Mouse (Mus musculus) forebrain, embryonic 10.5 days (tissue): ENCODE data around the gene Mslnl. TPM values are rescaled to one million over a fixed set of nuclear protein-coding genes. Genes with fewer than 3 reads are reported as not detected.

Experiments
- DNase-seq: peaks from one replicate; pipeline ENCODE4 v3.0.0-alpha.2; 2017; ENCODE audit warnings: low spot score; ENCODE audit errors: extremely low spot score
- H3K27ac ChIP-seq: fragments of 300-500 bp; sonication (generic); 2 replicates; pipeline ENCODE4 v1.5.1; 2016; ENCODE audit warnings: mild to moderate bottlenecking
- H3K27me3 ChIP-seq: fragments of 300-500 bp; sonication (generic); 2 replicates; pipeline ENCODE4 v1.6.1; 2016; ENCODE audit warnings: mild to moderate bottlenecking; ENCODE audit not compliant: poor library complexity, severe bottlenecking
- H3K36me3 ChIP-seq: fragments of 300-500 bp; sonication (generic); replicated peaks from 2 replicates; pipeline ENCODE4 v1.6.1; 2016; ENCODE audit warnings: mild to moderate bottlenecking, moderate library complexity
- H3K4me1 ChIP-seq: fragments of 300-500 bp; sonication (generic); 2 replicates; pipeline ENCODE4 v1.6.1; 2016
- H3K4me3 ChIP-seq: fragments of 300-500 bp; sonication (generic); 2 replicates; pipeline ENCODE4 v1.5.1; 2016; ENCODE audit warnings: mild to moderate bottlenecking, moderate library complexity
- H3K9me3 ChIP-seq: fragments of 300-500 bp; sonication (generic); 2 replicates; pipeline ENCODE4 v1.6.1; 2016; ENCODE audit warnings: mild to moderate bottlenecking, moderate library complexity
- WGBS: fragments of 180-500 bp; shearing (Covaris S2); methylation state at CpG from one replicate; pipeline ENCODE4 v1.1.7; 2016; 5-methylcytosine and 5-hydroxymethylcytosine counted together
- microRNA-seq: library from miRNA; unstranded; fragments of <30 nt; microRNA quantifications from one replicate; pipeline ENCODE4, GENCODE M21; 2017
- polyA plus RNA-seq: library from polyadenylated mRNA; unstranded; fragments of >200 nt; fragmentation: Nextera tagmentation; extraction: Ambion mirVana; gene quantifications from 2 replicates; pipeline ENCODE4 v1.2.1, GENCODE M21; 2016

Mslnl gene
- polyA plus RNA-seq, 1 experiment from 2014 or later, result not detected

DNA sequence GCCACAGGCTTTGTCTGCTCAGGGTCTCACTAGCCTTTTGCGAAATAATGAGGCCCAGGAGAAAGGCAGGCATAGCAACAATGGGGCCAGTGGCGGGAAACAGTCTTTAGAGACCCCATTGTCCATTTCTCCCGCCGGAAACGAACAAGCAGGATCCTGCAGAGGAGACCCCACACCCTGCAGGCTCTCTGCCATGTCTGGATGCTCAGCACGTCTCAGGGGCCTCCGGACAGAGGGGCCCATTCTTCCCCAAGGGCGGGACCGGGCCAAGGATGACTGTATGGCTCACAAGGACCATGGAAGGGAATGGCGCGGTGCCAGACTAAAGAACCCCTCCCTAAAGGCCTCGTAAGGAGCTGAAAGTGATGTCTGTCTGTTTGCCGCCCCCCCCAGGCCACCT, 58.4 kb downstream of the Mslnl start:
- H3K27ac ChIP-seq, result peak overlapping the region; percentile 93
- H3K4me3 ChIP-seq, result peak overlapping the region; percentile 78
- H3K27me3 ChIP-seq, result no peaks in the 10 kb centered on the region
- H3K36me3 ChIP-seq, result peaks cover 42% of the 10 kb centered on the region
- no peaks in the 10 kb centered on the region for H3K9me3 ChIP-seq
- peak; percentile 63 for DNase-seq
- peaks cover 77% of the 10 kb centered on the region for H3K4me1 ChIP-seq
- 32% methylated on average over 13 of the region's 13 CpGs for WGBS

DNA sequence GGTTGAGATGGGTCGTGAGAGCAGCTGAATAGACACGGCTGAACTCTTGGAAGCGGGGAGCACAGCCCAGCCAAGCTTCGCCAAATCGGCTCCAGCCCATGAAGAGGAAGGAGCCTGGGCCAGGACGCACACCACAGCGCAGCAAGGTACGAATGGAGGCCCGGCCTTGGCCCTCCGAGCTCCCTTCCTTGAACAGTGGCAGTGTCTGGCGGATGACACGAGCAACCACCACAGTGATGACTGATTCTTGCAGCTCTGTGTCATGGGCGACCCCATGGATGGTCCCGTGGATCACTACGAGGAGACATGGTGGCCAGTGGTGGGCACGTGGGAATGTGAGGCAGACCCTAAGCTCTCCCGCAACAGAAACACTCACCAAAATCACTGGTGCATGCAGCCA, 59.2 kb downstream of the Mslnl start:
- peaks cover 77% of the 10 kb centered on the region for H3K4me1 ChIP-seq
- H3K36me3 ChIP-seq, result peaks cover 34% of the 10 kb centered on the region
- peak overlapping the region; percentile 78 for H3K4me3 ChIP-seq
- H3K27me3 ChIP-seq, result no peaks in the 10 kb centered on the region
- H3K27ac ChIP-seq, result peak overlapping the region; percentile 93
- H3K9me3 ChIP-seq, result no peaks in the 10 kb centered on the region
- no peak for DNase-seq
- 63% methylated on average over 17 of the region's 17 CpGs for WGBS

DNA sequence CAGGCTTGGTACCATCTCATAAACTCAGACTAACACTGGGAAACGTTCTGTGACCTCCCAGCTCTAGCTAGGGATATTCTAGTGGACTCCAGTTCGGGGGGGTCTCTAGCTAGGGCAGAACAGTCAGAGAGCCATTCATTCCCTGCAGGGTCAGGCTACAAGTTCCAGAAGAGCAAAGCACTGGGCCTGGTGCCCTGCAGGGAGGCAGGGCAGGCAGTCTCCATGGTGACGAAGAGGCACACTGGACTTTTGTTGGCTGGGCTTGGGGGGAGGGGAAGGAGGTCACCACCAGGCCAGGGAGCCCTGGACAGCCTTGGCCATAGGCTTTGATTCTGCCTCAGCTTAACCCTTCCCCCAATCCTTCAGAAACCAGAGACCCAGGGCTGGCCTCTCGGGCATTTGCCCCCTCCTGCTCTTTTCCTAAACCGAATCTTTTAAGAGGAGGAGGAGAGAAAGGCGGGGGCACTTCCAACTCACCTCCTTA, 59.8 kb downstream of the Mslnl start, which contains the start of gene AC134908.4:
AC134908.4 (minus strand) TSS at position 51 of the 484 bp plus-strand sequence.
- no peaks in the 10 kb centered on the region for H3K9me3 ChIP-seq
- peaks cover 30% of the 10 kb centered on the region for H3K36me3 ChIP-seq
- H3K27me3 ChIP-seq, result no peaks in the 10 kb centered on the region
- 1% methylated on average over 6 of the region's 6 CpGs for WGBS
- DNase-seq, result peak; percentile 90
- peaks cover 74% of the 10 kb centered on the region for H3K4me1 ChIP-seq
- H3K27ac ChIP-seq, result peak within 1 kb of the TSS; percentile 93
- H3K4me3 ChIP-seq, result peak within 1 kb of the TSS; percentile 78

DNA sequence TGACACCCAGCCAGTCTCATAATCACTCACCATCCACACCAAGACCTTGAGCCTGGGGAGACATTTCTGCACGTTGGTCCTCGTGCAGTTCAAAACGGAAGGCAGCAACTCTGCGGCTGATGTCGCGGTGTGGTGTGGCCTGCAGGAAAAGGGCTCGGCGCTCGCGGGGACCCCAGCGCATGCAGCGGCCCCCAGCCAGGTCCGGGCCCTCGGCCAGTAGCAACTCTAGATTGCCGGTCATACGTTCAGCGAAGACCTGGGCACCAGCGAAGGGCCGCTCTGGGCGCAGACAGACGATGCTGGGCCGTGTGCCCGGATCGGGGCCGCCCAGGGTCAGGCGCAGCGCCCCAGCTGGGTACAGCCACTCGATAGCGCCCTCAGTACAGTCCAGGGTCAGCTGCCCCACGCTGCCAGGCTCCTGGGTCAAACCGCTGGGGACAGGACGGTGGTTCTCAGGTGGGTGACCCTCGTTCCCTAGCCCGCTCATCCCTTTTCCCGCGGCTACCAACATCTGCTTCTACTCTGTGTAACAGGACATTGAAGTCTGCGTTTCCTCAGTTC, 60.4 kb downstream of the Mslnl start:
- peak; percentile 38 for DNase-seq
- Histone ChIP-seq H3K4me3 (peak overlapping the region; percentile 78), H3K4me1 (peaks cover 71% of the 10 kb centered on the region), H3K27ac (peak overlapping the region; percentile 93), H3K9me3 (no peaks in the 10 kb centered on the region), H3K27me3 (peaks cover 1% of the 10 kb centered on the region), H3K36me3 (peaks cover 27% of the 10 kb centered on the region)
- WGBS, result under 1% methylated on average over 37 of the region's 37 CpGs

DNA sequence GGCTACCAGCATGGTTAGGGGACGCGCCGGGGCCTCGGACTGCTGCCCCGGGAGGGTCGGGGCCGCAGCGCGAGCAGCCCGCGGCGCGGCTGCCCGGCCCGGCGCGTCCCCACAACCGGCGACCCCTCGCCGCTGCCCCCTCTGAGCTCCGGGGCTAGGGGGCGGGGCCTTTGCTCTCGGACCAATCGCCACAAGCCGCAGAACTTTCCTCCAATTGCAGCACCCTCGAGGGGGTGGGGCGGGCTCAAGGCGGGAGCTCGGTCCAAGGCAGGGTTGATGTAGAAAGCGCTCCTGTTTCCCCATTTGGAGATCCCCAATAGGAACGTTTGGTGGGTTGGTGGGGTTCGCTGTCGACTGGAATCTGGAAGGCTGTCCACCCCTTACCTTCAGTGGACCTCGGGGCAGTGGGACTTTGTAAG, 61.1 kb downstream of the Mslnl start, which contains the start of gene Metrn:
Metrn (minus strand) TSS at position 186 of the 419 bp plus-strand sequence.
- WGBS, result under 1% methylated on average over 35 of the region's 35 CpGs
- peaks cover 65% of the 10 kb centered on the region for H3K4me1 ChIP-seq
- no peaks in the 10 kb centered on the region for H3K9me3 ChIP-seq
- peaks cover 8% of the 10 kb centered on the region for H3K27me3 ChIP-seq
- peak within 1 kb of the TSS; percentile 78 for H3K4me3 ChIP-seq
- DNase-seq, result peak; percentile 95
- peaks cover 27% of the 10 kb centered on the region for H3K36me3 ChIP-seq
- H3K27ac ChIP-seq, result peak within 1 kb of the TSS; percentile 93

Small RNA genes lying within 50 kb of the gene (microRNA-seq; reads per million reads assigned to microRNA genes)
- gene Gm25083 (not detected), gene Mir6966 (not detected)

Other genes starting within 250 kb of the Mslnl start
- 0.10 TPM in 1 of 2 replicates, not detected in the other for gene Sstr5, start 238.8 kb upstream of the Mslnl start, polyA plus RNA-seq
- gene Sox8, start 165.4 kb upstream of the Mslnl start, polyA plus RNA-seq, result 10.9 and 12.1 TPM in 2 replicates
- 22.0 and 24.0 TPM in 2 replicates for gene Lmf1, start 157.0 kb upstream of the Mslnl start, polyA plus RNA-seq
- gene Gng13, start 18.9 kb upstream of the Mslnl start, polyA plus RNA-seq, result 0.57 and 0.59 TPM in 2 replicates
- gene Chtf18, start 8.6 kb upstream of the Mslnl start, polyA plus RNA-seq, result 64.0 and 74.5 TPM in 2 replicates
- gene Rpusd1, start 8.4 kb upstream of the Mslnl start, polyA plus RNA-seq, result 22.0 and 24.2 TPM in 2 replicates
- not detected in 2 replicates for gene Msln, start 18.3 kb downstream of the Mslnl start, polyA plus RNA-seq
- 24.9 and 26.1 TPM in 2 replicates for gene Narfl, start 37.7 kb downstream of the Mslnl start, polyA plus RNA-seq
- 74.4 and 76.0 TPM in 2 replicates for gene Haghl, start 49.6 kb downstream of the Mslnl start, polyA plus RNA-seq
- 1.4 and 1.5 TPM in 2 replicates for gene Ccdc78, start 50.5 kb downstream of the Mslnl start, polyA plus RNA-seq
- gene Fam173a, start 56.9 kb downstream of the Mslnl start, polyA plus RNA-seq, result 68.4 and 79.1 TPM in 2 replicates
- gene AC134908.4, start 59.6 kb downstream of the Mslnl start, polyA plus RNA-seq, result 2.4 and 4.0 TPM in 2 replicates
- gene Metrn, start 61.1 kb downstream of the Mslnl start, polyA plus RNA-seq, result 197 and 204 TPM in 2 replicates
- 7.2 and 7.3 TPM in 2 replicates for gene Fbxl16, start 73.0 kb downstream of the Mslnl start, polyA plus RNA-seq
- 29.6 and 34.0 TPM in 2 replicates for gene Wdr24, start 87.6 kb downstream of the Mslnl start, polyA plus RNA-seq
- gene Jmjd8, start 92.8 kb downstream of the Mslnl start, polyA plus RNA-seq, result 53.9 and 58.7 TPM in 2 replicates
- gene Stub1, start 97.4 kb downstream of the Mslnl start, polyA plus RNA-seq, result 403 TPM in 2 replicates
- gene Rhbdl1, start 101.3 kb downstream of the Mslnl start, polyA plus RNA-seq, result 0.93 and 1.3 TPM in 2 replicates
- gene Gm20683, start 105.7 kb downstream of the Mslnl start, polyA plus RNA-seq, result 1.7 and 2.3 TPM in 2 replicates
- gene Rhot2, start 108.8 kb downstream of the Mslnl start, polyA plus RNA-seq, result 28.0 and 31.2 TPM in 2 replicates
- gene Wdr90, start 125.5 kb downstream of the Mslnl start, polyA plus RNA-seq, result 63.3 and 73.0 TPM in 2 replicates
- gene Mcrip2, start 132.7 kb downstream of the Mslnl start, polyA plus RNA-seq, result 20.0 and 21.9 TPM in 2 replicates
- gene Mettl26, start 139.0 kb downstream of the Mslnl start, polyA plus RNA-seq, result 76.7 and 79.1 TPM in 2 replicates
- gene Wfikkn1, start 144.8 kb downstream of the Mslnl start, polyA plus RNA-seq, result 4.0 and 4.2 TPM in 2 replicates
- 29.4 and 30.9 TPM in 2 replicates for gene Rab40c, start 183.7 kb downstream of the Mslnl start, polyA plus RNA-seq
- gene Pigq, start 208.9 kb downstream of the Mslnl start, polyA plus RNA-seq, result 68.4 and 75.6 TPM in 2 replicates
- gene Nhlrc4, start 208.9 kb downstream of the Mslnl start, polyA plus RNA-seq, result 0.89 TPM in 1 of 2 replicates, not detected in the other
- 0.09 and 0.14 TPM in 2 replicates for gene A930017K11Rik, start 216.5 kb downstream of the Mslnl start, polyA plus RNA-seq
- gene Capn15, start 249.8 kb downstream of the Mslnl start, polyA plus RNA-seq, result 31.8 and 37.0 TPM in 2 replicates